Mouse (Mus musculus) brain, embryonic 14.5 days (tissue): ENCODE data around the gene Pigs.

Source experiments
- CTCF ChIP-seq: fragments of 200-500 bp; IDR thresholded peaks from 2 replicates; pipeline ENCODE4 v1.5.1; 2012; ENCODE audit warnings: inconsistent platforms, mild to moderate bottlenecking, moderate library complexity, borderline replicate concordance; ENCODE audit not compliant: insufficient read depth, insufficient read length; ENCODE audit errors: extremely low read depth
- POLR2A ChIP-seq: fragments of 200-500 bp; IDR thresholded peaks from 2 replicates; pipeline ENCODE4 v1.6.1; 2012; ENCODE audit warnings: mild to moderate bottlenecking, inconsistent platforms, borderline replicate concordance; ENCODE audit not compliant: poor library complexity, insufficient read depth, insufficient read length, severe bottlenecking; ENCODE audit errors: extremely low read depth

DNA sequence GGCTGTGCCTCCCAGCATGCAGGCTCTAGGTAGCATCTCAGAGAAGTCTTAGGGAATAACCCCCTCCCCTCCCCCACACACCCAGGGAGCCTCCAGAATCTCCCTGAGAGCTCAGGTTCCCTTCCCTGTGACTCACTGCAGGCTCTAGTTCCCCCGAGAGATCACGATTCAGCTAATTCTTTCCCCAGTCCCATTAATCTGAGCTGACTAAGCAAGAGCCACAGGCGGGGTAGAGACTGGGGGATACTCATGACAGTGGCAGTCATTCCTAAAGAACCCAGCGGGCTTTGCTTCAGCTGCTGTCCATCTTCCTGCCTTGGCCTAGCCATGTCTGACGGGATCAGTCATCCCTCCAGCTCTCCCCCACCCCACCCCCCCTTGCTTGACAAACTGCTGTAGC lies 54.5 kb downstream of the Pigs start:
- no peak for TF ChIP-seq POLR2A
- TF ChIP-seq CTCF = no peak
